Mouse (Mus musculus) heart, adult 2 months (tissue): ENCODE measurements around the gene Lpin2.

ENCODE experiments used
- CTCF ChIP-seq: fragments of 200-600 bp; IDR thresholded peaks from 2 replicates; pipeline ENCODE4 v1.8.1; 2022; ENCODE audit warnings: antibody characterized with exemption, mild to moderate bottlenecking, moderate library complexity
- EP300 ChIP-seq: fragments of 200-500 bp; IDR thresholded peaks from 2 replicates; pipeline ENCODE4 v1.6.1; 2011; ENCODE audit warnings: low read depth, low read length, control low read depth; ENCODE audit not compliant: insufficient read depth
- POLR2A ChIP-seq: fragments of 200-500 bp; IDR thresholded peaks from 2 replicates; pipeline ENCODE4 v1.6.1; 2011; ENCODE audit warnings: mild to moderate bottlenecking, low read depth, low read length, control low read depth; ENCODE audit not compliant: insufficient read depth

DNA sequence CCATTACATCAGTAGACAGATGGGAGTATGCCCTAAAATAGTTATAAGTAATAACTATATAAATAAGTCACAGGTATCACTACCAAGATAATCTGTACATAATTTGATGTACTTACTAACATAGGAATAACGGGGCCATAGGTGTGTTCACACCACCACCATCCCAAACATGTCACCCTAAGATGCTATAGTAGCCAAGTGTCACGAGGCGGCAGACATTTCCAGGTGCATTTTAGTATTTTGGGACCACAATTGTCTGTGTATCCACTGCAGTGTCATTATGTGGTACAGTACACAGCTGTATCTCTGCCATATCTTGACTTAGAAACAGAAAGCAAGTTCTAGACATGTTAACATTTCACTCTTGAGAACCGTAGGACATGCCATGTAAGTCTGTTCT is 50.9 kb downstream of the Lpin2 start:
- TF ChIP-seq CTCF: no peak
- TF ChIP-seq EP300: no peak
- no peak for TF ChIP-seq POLR2A
